Mouse (Mus musculus) spleen, embryonic (tissue): Measurements from ENCODE around the gene Atg4a.

Experiments used
- CTCF ChIA-PET: fragments of 350-600 bp; sonication (Branson Sonifier 250); formaldehyde crosslinking; loops from one replicate; lab custom pipeline; 2022; lab: Charles Lee

The Atg4a gene

GRCm38 (mm10) chrX:141158160-141158559 lies 201.5 kb downstream of the Atg4a start:
- CTCF ChIA-PET: interaction anchor here (0.6 kb wide), 1 partner anchor 244 kb away, joined by 3 read pairs; no protein-coding TSS in a partner anchor

GRCm38 (mm10) chrX:141160371-141160770 lies 203.7 kb downstream of the Atg4a start:
- CTCF ChIA-PET: no interaction called here

GRCm38 (mm10) chrX:141165067-141165466 lies 208.4 kb downstream of the Atg4a start:
- CTCF ChIA-PET: interaction anchor here (0.6 kb wide), 1 partner anchor 1308 kb away, joined by 3 read pairs; no protein-coding TSS in a partner anchor

- CTCF ChIA-PET: interaction anchor here (0.6 kb wide), 1 partner anchor 36 kb away, joined by 4 read pairs; no protein-coding TSS in a partner anchor
Observed at GRCm38 (mm10) chrX:141175353-141175752, 218.6 kb downstream of the Atg4a start.

- CTCF ChIA-PET: no interaction called here
Observed at GRCm38 (mm10) chrX:141195036-141195435, 238.3 kb downstream of the Atg4a start.

- CTCF ChIA-PET: no interaction called here
Observed at GRCm38 (mm10) chrX:141198993-141199392, 242.3 kb downstream of the Atg4a start.

- CTCF ChIA-PET: no interaction called here
Observed at GRCm38 (mm10) chrX:141212802-141213201, 256.1 kb downstream of the Atg4a start.
